Mouse (Mus musculus) bone marrow, adult 2 months (tissue): ENCODE results near the gene Tbx3.

ENCODE experiments used
- CTCF ChIP-seq: fragments of 200-500 bp; IDR thresholded peaks from 2 replicates; pipeline ENCODE4 v1.5.1; 2011; ENCODE audit warnings: low read length, control low read depth; ENCODE audit not compliant: control insufficient read depth, insufficient read depth
- POLR2A ChIP-seq: fragments of 200-500 bp; IDR thresholded peaks from 2 replicates; pipeline ENCODE4 v1.6.1; 2011; ENCODE audit warnings: low read depth, mild to moderate bottlenecking, control low read depth, low read length, borderline replicate concordance; ENCODE audit not compliant: control insufficient read depth

DNA sequence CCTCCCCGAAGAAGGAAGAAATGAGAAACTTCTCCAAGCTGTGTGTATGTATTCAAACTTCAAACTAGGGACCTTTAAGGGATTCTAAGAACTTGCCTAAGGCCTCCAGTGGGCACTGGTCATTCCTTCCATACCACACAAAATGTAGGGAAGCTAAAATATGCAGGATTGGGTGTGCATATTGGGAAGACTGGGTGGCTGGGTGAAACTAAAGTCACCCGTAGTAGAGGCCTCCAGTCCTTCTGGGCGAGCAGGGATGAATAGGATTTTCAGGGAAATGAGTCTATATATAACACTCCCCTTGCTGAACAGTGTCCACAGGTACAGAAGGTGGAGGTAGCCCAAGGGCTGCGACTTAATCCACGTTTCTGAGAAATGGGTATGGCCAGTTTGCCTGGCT is 6.7 kb upstream of the Tbx3 start:
- no peak for TF ChIP-seq CTCF
- TF ChIP-seq POLR2A, result no peak
